Mouse (Mus musculus) yolk sac, embryonic 10.5 days (tissue): ENCODE data around the gene Scn4b.

Experiments used
- DNase-seq: peaks from one replicate; pipeline ENCODE4 v3.0.0-alpha.2; 2017; ENCODE audit warnings: low spot score

Gene Scn4b

DNA sequence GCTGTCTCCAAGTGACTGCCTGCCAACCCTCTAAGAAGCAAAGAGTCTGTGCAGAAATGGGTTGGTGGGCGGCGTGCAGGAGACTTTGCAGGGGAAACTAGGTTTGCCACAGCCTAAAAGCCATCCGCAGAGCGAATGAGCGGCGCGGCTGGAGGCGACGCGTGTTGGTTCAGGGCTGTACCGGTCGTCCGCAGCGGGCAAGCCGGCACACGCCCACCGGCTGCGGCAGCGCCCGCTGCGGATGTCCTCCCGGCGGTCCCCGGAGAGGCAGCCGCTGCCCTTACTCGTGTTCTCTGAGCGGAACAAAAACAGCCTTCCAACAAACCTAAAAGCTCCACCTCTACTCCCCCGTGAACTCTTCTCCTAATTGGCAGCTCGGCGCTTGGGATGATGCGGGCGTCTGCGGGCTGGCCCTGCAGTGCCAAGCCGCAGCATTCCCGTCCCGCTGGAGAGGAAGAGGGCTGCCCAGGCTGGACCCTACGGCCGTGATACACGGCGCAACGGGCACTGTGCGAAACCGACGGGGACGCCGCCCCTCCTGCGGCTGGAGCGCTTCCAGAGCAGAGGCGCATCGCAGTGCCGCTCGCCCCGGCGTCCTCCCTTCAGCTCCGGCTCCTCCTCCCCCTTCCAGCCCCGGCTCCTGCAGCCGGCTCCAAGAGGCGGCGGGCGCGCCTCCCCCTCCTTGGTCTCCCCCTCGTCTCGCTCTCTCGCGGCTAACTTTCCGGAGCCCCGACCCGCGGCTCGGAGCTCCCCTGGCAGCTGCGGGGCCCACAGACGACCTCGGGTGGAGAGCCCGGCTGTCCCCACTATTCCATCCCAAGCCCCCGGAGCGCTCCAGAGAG is at the start of gene Scn4b:
Gene Scn4b, plus strand, starts transcription at position 205 of the 842 bp plus-strand sequence.
- peak; percentile 17 for DNase-seq

DNA sequence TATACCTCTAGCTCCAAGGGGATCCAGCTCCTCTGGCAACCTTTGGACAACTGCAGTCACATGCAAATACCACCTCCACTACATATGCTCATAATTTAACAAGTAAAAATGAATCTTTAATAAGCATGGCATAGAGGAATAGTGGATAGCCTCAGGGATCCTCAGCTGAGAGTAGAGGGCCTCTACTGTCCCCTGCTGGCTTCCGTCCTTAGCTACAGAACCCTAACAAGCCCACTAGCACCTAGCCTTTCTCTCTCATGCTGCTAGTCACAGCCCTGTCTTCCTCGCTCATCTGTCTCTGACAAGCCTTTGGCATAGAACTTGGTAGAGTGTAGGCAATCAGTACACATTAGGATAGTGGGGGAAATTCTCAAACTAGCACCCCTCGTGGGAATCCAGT is 47.4 kb upstream of the Scn4b start:
- DNase-seq: no peak

DNA sequence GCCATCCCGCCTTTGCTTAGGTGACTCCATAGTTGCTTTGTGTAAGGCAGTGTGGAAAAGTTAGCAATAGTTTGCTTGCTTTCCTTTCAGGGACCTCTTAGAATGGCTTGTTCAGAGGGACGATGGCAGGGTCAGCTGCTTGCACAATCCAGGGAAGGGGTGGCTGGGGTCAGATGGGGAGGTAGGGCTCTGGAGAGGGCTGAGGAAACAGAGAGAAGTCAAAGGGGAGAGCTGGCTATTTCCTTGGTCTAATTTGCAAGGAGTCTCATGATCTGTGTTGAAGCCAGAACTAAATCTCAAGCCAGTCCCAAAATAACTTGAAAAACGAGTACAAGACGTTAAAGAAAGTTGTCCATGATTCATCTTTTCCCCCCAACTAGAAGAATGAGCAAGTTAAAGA is 45.6 kb upstream of the Scn4b start:
- no peak for DNase-seq

DNA sequence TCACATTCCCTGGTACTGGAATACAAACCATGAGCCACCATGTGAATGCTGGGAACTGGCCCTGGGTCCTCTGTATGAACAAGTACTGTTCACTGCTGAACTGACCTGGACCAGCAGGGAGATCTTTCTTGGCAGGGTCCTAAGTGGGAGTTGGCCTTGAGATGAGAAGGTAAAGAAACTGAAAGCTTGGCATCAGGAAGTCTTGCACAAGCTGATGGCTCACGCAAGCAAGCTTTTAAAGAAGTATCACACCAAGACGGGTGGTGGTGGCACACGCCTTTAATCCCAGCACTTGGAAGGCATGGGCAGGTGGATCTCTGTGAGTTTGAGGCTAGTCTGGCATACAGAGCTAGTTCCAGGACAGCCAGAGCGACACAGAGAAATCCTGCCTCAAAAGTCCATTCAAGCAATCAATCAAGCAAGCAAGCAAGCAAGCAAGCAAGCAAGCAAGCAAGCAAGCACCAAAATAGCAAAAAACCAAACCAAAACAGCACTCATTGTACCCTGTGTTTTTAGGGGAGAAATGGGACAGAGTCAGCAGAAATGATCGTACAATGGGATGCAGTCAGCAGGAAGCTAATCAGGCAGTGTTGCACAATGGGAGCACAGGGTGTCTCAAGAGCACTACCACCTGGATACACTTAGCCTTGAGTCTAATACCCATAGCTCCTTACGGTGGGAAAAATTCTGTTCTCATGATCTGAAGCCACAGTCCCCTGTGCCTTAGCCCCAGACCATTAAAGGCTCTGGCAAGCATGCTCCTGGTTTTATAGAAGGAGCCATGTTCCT is 42.9 kb upstream of the Scn4b start:
- no peak for DNase-seq

DNA sequence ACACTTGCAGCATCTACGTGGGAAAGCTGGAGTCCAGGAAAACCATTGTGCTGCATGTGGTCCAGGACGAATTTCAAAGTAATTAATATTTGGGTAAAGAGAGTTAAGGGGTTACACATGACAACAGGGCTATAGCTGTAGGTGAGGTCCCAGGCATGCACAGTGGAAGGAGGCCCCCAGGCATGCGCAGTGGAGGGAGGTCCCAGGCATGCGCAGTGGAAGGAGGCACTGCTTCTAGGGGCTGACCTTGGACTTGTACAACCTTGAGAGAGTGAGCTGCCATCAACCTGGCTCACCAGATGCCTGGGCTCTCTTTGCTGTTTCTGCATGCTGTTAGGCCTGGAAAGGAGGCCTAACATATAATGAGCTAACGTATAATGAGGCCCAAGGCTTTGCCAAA is 40.3 kb upstream of the Scn4b start:
- DNase-seq: no peak

DNA sequence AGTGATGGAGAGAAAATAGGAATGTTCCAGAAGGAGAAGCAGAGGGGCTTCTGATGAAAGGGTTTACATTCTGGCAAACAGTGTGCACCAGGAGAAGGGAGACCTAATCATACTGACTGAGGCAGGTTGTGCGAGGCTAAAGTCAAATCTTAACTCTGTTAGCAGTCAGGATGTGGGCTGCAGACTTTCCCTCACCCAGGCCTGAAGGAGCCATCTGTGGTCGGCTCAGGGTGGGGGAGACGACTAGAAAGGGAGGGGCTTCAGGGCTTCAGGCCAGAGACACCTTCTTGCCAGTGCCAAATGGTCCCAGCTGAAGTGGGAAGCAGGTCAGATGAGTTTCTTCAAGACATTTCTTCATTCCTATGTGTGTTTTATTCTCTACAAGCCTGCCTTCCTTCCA is 39.8 kb upstream of the Scn4b start:
- DNase-seq: no peak

DNA sequence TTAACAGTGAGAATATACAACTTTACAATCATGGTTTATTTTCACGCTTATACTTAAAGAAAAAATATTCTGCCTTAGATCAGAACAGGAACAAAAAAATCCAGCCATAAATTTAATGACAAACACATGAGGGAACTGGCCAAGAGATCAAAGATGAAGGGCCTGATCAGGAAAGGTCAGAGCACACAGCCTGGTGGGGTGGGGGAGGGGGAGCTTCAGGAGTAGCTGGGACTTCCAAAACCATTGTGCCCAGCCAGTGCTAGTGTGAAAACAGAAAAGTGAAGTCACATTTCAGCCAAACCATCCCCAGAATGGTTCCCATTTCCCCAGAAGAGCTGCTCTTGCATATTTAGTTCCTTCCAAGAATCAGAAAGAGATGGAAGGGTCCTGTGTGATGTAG is 35.7 kb upstream of the Scn4b start:
- DNase-seq: no peak

DNA sequence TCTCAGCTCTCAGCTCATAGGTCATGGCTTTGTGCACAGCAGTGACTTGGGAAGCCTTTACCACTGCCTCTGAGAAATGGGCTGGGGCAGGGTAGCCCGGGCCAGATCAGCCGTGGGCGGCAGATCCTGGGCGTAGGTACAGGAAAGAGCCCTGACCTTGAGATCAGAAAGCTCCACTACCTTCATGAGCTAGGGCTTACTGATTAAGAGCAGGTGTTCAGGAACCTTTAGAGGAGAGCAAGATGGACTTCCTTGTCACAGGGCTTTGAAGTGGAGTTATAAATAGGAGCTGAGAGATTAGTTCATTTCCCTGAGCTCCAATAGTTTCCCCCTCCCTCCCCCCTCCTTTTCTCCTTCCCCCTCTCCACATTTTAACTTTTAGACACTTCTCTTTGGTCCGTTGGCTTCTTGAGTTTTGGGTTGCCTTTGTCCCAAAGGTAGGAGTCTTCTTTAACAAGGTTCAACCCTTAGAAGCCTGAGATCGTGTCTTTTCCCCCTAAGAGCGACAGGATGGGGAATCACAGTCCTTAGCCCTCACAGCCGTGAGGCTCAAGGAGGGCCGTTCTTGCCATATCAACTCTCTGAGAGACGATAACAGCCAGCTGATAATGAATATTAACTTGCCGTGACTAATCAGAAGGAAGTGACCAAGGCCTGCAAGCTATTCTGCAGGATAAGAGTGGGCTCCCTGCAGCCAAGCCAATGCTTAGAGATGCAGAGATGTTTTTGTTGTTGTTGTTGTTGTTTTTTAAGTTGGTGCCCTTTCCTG is 34.8 kb upstream of the Scn4b start:
- DNase-seq: no peak

DNA sequence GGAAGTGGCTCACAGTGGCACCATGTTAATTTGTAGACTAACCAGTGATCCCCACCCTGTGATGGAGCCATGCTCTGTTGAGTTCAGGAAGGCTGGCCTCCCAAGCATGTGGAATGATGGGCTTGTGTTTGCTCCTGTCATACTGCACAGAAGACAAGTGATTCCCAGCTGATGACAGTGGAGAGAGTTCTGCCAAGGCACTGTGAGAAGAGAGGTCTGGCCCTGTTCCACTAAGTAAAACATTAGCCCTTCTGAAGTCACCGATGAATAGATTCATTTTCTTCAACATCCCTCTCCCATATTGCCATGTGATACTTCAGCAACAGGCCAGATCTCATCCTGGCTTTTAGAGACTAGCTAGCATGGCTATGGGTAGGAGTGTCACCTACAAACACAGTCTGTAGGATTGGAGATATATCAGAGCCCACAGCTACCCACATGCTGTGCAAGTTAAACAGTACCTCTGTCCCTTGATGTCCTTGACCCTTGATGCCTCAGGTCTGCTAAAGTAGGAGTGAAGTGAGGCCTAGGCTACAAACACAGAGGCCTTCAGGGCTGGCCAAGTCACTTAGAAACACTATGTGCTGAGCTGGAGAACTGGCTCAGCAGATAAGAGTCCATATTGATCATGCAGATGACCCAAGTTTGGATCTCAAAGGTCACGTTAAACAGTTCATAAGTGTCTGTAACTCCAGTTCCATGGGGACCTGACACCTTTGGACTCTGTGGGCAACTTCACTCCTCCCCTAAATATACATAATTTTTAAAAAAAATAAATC is 32.4 kb upstream of the Scn4b start:
- DNase-seq: no peak

DNA sequence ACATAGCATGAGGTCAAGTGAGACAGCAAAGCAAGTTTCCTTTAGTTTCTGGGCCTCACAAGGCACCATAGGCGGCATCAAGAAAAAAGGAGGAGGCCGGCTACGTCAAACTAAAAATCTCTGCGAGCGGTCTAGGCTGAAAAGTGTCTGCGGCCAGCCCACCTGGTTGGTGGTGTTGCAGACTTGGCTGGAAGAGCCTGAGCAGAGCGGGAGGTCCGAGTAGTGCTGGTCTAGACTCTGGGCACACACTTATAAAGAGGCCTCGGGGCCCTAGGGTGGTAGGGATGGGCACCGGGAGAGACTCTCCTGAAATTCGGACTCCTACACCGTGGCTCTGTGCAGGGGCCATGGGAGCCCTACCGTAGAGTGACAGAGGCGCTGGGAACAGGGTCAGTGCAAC is 22.5 kb upstream of the Scn4b start:
- no peak for DNase-seq

DNA sequence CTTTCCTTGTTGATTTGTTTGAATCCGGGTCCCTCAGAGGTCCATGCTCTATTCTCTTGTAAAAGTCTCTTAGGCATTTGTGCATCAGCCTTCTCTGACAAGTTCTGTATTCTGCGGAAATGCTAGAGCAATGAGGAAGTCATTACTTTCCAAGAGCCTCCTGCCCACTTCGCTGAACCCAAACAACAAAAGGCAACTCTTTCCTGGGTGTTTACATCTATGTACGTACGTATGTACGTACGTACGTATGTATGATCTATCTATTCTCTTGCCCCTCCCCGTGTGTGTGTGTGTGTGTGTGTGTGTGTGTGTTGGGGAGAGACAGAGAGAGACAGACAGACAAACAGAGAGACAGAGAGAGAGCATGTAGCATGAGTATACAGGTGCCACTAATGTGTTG is 21.4 kb upstream of the Scn4b start:
- DNase-seq: no peak

DNA sequence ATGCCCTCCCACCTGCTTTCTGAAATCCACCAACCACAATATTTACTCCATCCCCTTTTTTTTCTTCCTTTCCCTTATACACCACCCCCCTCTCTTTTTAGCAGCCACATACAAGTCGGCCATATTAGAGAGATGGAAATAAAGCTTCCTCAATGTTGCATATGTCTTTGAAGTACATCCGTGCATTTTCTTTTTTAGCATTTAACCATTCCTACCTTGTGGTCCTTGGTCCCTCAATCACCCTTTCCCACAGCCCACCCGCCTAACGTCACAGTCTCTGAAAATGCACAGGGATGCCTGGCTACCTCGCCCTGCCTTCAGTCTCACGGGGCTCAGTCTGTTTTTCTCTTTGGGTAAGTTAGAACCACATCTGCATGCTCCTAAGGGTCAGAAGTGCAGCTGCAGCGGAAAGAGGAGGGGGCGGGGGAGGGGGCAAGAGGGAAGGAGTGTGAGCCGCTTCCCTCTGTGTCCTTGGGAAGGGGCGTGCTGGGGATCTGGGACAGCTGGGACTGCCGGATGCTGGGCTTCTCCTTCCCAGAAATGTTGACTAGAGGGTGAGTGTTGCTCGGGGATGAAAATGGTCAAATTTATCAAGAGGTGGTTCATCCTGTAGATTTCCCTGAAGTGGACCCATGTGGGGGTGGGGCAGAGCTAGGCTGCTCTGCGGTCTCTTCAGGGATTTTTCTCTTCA is 20.3 kb upstream of the Scn4b start, which contains the start of gene Scn2b:
Gene Scn2b, plus strand, starts transcription at position 42 of the 691 bp plus-strand sequence.
- no peak for DNase-seq

DNA sequence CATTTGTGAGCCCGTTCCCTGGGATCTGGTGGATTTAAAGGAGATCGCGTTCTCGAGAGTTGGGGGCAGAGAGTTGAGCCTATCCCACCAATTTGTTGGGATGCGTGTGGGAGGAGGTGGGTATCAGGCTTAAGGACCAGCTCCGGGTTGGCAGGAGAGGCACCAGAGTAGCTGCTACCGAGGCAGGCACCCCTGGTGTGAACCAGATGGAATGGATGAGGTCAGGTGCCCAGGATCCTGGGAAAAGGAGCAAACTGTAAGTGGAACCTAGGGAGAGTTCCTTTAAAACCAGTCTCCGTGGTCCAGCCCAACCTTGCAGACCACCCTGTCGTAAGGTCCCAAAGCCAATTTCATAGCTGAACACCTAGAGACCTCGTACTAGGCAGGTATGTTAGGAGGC is 19.6 kb upstream of the Scn4b start:
- no peak for DNase-seq

DNA sequence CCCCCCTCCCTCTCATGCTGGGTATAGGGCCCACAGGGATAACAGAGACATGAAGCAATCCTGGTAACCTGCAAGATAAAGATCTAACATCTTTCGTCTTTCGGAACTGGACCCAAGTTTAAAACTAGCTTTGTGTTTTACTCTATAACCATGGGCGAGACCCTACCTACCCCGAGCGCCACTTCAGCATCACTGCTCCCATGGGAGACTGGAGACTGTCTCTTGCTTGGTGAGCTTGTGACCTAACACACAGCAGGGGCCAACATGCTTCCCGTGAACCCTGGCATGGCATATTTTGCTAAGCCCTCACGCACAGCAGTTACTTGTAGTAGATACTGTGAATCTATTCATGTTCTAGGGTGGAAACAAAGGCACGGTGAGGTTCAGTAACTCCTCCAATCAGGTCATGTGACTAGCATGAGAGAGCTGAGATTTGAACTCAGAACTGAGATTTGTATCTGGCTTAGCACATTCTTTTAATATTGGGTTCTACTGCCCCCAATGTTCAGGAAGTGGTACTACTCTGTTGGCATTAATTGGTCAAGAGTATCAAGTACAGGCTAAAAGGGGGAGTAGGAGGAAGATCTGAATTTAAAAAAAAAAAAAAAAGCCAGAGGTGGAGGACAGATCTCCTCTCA is 18.8 kb upstream of the Scn4b start:
- DNase-seq: no peak

DNA sequence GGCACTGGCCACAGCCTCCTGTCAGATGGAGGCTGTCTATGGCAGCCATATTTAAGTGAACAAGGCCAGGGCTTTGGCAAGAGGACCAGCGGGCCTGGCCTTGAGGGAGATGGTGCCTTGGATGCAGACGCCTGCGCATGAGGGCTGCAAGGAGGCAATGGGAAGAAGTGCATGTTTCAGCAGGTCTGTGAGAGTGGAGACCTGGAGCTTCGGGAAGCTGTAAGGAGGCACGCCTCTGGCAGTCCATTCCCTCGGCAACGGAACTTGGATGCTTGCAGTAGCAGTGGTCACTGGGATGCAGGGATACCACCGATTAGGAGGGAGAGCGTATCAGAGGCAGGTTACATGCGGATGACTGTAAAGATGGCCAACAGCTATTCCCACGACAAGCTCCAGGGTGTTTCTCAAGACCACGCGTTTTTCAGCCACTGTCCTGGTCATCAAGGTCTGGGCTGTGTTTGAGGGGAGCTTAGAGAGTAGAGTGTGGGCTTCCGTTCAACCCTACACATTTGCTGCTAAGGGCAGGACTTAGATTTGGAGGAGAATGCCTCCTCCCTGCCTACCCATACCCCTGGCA is 18.2 kb upstream of the Scn4b start:
- no peak for DNase-seq

DNA sequence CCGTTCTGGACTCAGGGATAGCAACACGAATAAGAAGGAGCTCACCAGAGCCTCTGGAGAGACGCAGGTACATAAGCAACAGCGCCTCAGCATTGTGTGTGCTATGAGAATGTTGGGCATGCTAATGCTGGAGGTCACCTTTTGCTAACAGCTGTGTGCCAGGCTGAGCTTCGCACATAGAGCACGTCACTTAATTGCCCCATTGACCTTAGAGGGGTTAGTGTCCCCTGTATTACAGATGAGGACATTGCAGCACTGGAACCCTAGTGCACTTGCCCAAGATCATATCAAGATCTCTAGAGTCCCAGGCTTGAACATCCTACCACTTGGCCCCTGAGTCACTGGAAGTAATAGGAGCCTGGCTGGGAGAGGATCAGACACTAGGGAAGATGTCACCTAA is 17.6 kb upstream of the Scn4b start:
- no peak for DNase-seq

DNA sequence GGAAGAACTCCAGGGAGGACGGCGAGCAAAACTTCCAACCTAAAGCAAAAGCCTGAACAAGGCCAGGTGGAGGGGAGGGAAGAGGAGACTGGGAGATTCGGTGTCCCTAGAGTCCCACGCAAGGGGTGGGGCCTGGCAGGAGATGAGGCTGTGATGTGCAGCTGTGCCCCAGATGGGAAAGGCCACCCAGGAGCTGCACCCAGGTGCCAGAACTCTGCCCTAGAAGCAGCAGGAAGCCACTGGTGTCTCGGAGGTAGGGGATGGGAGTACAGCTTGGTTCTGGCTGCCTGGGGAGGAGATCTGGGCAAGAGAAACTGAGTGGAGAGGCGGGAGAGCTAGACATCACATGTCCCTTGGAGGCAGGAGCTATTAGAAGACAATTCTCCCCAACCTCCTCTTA is 17.2 kb upstream of the Scn4b start:
- no peak for DNase-seq

DNA sequence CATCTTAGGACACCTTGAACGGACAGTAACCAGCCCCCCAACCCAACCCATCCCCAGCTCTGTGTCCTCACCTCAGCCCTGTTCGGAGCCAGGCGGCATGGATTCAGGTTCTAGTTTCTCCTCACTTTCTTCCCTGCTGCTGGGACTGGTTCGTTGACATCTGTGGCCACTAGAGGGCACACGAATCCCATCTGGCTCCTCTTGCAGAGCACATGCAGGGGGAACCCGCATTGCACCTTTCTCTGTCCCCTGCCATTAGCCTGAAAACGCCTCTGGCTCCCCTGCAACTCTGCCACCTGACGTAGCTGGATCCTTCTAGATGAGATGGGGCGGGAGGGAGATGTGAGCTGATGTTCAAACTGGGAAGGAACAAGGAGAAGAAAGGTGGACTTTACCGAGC is 16.4 kb upstream of the Scn4b start:
- DNase-seq: peak; percentile 43

DNA sequence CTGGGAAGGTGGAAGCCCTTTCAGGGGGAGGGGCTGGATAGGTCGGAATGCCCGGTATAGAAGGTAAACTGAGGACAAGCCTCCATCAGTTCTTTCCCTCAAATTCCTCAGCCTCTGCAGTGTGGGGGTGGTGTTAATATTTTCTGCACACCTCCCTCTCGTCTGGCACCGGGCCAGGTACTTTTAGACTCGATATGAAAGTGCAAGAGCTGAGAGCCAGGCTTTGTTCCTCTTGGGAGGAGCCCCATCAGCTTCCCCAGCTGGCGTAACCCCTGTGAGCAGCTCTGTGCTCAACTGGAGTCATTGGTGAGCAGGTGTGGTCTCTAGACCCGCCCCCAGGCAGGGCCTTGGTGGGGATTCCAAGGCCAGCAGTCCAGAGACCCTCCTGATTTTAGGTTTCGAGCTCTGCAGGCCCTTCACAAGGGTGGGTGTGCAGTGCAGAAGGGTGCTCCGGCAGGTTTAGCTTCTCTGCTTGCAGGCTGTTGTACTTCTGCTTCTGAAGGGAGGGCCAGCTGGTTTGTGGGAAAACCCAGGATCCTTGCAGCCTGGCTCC is 15.9 kb upstream of the Scn4b start:
- no peak for DNase-seq

DNA sequence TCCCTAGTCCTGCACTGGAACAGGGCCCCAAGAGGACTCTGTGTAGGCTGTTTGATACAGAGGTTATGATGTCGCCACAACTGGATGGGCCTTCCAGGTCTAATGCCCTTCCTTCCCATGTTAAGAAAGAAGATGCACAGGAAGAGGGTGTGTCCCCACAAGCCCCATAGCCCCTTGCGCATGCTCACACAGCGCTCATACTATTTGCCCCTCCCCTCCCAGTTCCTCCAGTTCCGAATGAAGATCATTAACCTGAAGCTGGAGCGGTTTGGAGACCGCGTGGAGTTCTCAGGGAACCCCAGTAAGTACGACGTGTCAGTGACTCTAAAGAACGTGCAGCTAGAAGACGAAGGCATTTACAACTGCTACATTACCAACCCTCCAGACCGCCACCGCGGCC is 13.0 kb upstream of the Scn4b start:
- DNase-seq: no peak
